Mouse (Mus musculus): ENCODE measurements at regions not wholly inside any gene's neighbourhood (a gene's known extent, or its start where the extent isn't known, plus 50 kb on each side); places are given as distances from the start of the nearest gene placed in this dataset.

DNA sequence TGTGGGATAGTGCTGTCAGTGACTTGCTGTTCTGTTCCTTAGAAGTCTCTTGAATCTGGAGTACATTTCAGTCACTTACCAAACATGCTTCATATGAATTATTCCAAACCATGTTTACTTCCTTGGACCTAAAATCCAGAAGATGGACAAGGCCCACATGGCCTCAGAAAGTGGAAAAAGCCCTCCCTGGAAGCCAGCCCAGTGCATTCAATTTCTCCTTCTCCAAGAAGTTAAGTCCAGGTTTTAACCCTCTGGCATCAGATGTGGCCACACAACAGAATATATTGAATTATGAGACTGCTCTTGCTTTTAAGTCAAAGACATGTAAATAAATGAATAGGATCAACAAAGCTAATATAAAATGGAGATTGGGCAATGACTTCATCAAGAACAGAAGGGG lies 2513.5 kb upstream of the Gm7489 start:
- no peak for ATAC-seq (ENCODE audit: low FRiP score)
- no peaks in the 10 kb centered on the region for H3K4me1 ChIP-seq (replicated peaks)
- no peaks in the 10 kb centered on the region for H3K27me3 ChIP-seq
- no peak overlapping the region for H3K27ac ChIP-seq
- no peak overlapping the region for H3K9ac ChIP-seq
- H3K9me3 ChIP-seq, result no peaks in the 10 kb centered on the region
- no peak overlapping the region for H3K4me3 ChIP-seq
- H3K4me2 ChIP-seq, result no peak overlapping the region
- no peaks in the 10 kb centered on the region for H3K36me3 ChIP-seq

- Histone ChIP-seq H3K4me1 (replicated peaks) (no peaks in the 10 kb centered on the region), H3K4me3 (no peak overlapping the region), H3K9ac (no peak overlapping the region), H3K27me3 (no peaks in the 10 kb centered on the region), H3K27ac (no peak overlapping the region), H3K9me3 (no peaks in the 10 kb centered on the region), H3K36me3 (no peaks in the 10 kb centered on the region), H3K4me2 (no peak overlapping the region)
- no peak for ATAC-seq (ENCODE audit: low FRiP score)
- 89% methylated on average over 2 of the region's 2 CpGs for WGBS
These were observed 2494.3 kb upstream of the Gm7489 start for GRCm38 (mm10) chr15:51390383-51390782.

GRCm38 (mm10) chr15:51391352-51391751 lies 2493.4 kb upstream of the Gm7489 start:
- Histone ChIP-seq H3K4me3 (no peak overlapping the region), H3K4me2 (no peak overlapping the region), H3K36me3 (no peaks in the 10 kb centered on the region), H3K27ac (no peak overlapping the region), H3K9ac (no peak overlapping the region), H3K4me1 (replicated peaks) (no peaks in the 10 kb centered on the region), H3K9me3 (no peaks in the 10 kb centered on the region), H3K27me3 (no peaks in the 10 kb centered on the region)
- no peak for ATAC-seq (ENCODE audit: low FRiP score)
- WGBS, result 91% methylated on average over 2 of the region's 2 CpGs

DNA sequence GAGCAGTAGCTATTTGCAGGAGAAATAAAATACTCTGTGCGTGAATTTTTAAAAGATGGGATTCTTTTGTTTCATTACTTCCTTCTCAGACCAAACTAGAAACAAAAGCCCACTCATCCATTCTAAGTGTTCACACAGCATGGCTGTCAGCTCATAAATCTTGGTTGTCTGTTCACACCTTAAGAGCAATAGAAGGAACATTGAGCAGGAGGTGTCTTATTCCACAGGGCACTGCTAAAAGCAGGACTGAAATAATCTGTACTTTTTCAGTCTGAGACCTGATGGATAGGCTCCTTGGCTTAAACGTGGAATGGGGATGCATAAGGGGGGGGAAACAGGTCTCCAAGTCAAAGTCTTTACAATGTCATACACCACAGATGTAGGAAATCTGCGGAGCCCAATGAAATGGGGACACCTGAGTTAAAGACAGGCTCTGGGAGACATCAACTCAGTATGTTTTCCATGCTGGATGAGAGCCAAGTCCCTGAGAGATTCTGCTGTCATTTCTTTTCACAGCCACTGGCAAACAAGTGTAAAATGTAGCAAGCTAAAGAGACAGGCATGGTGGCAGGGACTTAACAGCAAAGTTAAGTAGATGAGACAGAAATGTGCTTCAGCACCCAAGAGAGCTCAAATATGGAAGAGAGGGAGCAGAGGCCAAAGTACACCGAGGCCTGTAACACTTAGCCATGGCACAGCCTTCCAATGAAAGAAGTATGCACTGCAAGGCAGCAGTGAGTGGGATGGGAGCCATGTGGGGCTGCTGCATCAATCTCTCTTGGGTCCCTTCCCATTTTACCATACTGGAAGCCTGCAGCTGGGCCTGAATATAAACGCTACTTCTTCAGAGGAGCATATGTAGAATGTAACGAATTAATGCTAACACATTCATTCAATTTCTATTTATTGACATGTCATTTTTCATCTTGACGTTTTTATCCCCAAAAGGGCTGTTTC lies 2492.0 kb upstream of the Gm7489 start:
- no peaks in the 10 kb centered on the region for H3K4me1 ChIP-seq (replicated peaks)
- no peaks in the 10 kb centered on the region for H3K9me3 ChIP-seq
- H3K27ac ChIP-seq, result no peak overlapping the region
- H3K27me3 ChIP-seq, result no peaks in the 10 kb centered on the region
- no peak overlapping the region for H3K9ac ChIP-seq
- H3K4me2 ChIP-seq, result no peak overlapping the region
- no peak for ATAC-seq (ENCODE audit: low FRiP score)
- H3K4me3 ChIP-seq, result no peak overlapping the region
- no peaks in the 10 kb centered on the region for H3K36me3 ChIP-seq
- WGBS, result 60% methylated on average over 7 of the region's 7 CpGs

- Histone ChIP-seq H3K9ac (no peak overlapping the region), H3K9me3 (no peaks in the 10 kb centered on the region), H3K27ac (no peak overlapping the region), H3K4me2 (no peak overlapping the region), H3K4me1 (replicated peaks) (no peaks in the 10 kb centered on the region), H3K4me3 (no peak overlapping the region), H3K36me3 (no peaks in the 10 kb centered on the region), H3K27me3 (no peaks in the 10 kb centered on the region)
- no peak for ATAC-seq (ENCODE audit: low FRiP score)
- 72% methylated on average over 8 of the region's 8 CpGs for WGBS
These were observed 2488.7 kb upstream of the Gm7489 start for GRCm38 (mm10) chr15:51395961-51396360.

- no peak overlapping the region for H3K4me3 ChIP-seq
- no peak overlapping the region for H3K4me2 ChIP-seq
- ATAC-seq (ENCODE audit: low FRiP score), result no peak
- no peaks in the 10 kb centered on the region for H3K4me1 ChIP-seq (replicated peaks)
- no peak overlapping the region for H3K27ac ChIP-seq
- H3K27me3 ChIP-seq, result no peaks in the 10 kb centered on the region
- no peaks in the 10 kb centered on the region for H3K9me3 ChIP-seq
- 89% methylated on average over 3 of the region's 3 CpGs for WGBS
- H3K36me3 ChIP-seq, result no peaks in the 10 kb centered on the region
- no peak overlapping the region for H3K9ac ChIP-seq
These were observed 2481.1 kb upstream of the Gm7489 start for GRCm38 (mm10) chr15:51403581-51403980.

GRCm38 (mm10) chr15:51409791-51410308 lies 2474.9 kb upstream of the Gm7489 start:
- ATAC-seq (ENCODE audit: low FRiP score), result no peak
- H3K36me3 ChIP-seq, result no peaks in the 10 kb centered on the region
- 79% methylated on average over 6 of the region's 6 CpGs for WGBS
- no peak overlapping the region for H3K4me3 ChIP-seq
- no peaks in the 10 kb centered on the region for H3K4me1 ChIP-seq (replicated peaks)
- H3K9ac ChIP-seq, result no peak overlapping the region
- no peak overlapping the region for H3K27ac ChIP-seq
- H3K9me3 ChIP-seq, result no peaks in the 10 kb centered on the region
- H3K4me2 ChIP-seq, result no peak overlapping the region
- H3K27me3 ChIP-seq, result no peaks in the 10 kb centered on the region

DNA sequence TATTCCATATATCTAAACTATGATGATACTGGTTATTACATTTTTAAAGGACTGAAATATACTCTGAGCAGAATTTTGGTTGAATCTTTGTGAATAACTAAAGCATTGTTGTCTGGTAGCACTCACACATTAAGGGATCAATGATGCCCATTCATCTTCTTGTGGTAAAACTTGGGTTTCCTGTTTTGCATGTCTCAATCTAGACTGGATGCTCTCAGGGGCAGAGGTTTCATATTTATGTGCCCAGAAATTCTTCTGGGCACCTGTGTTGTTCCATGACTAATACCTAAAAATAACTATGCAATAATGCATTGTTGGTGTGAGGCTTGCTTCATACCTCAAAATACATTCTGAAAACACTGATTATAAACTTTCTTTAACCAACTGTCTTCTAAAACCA lies 2472.7 kb upstream of the Gm7489 start:
- Histone ChIP-seq H3K27me3 (no peaks in the 10 kb centered on the region), H3K4me1 (replicated peaks) (no peaks in the 10 kb centered on the region), H3K36me3 (no peaks in the 10 kb centered on the region), H3K4me3 (no peak overlapping the region), H3K9me3 (no peaks in the 10 kb centered on the region), H3K9ac (no peak overlapping the region), H3K27ac (no peak overlapping the region), H3K4me2 (no peak overlapping the region)
- no peak for ATAC-seq (ENCODE audit: low FRiP score)

DNA sequence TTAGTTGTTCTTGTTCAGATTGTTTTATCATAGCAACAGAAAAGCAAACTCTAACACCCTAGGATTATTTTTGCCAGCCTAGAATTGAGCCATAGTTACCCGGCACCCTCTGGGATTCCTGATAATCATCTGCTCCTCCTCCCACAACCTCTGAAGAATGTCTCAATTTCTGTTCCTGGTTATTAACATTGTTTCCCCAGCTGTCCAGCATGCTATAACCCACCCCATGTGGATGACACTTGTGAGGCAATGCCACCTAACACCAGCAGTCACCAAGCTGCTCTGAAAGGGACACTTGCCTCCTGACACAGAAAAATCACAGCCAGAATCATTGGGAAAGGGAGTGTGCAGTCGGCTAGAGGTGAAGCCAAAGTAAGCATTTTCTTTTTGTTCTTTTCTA lies 2442.1 kb upstream of the Gm7489 start:
- H3K9ac ChIP-seq, result no peak overlapping the region
- no peaks in the 10 kb centered on the region for H3K4me1 ChIP-seq (replicated peaks)
- H3K9me3 ChIP-seq, result no peaks in the 10 kb centered on the region

GRCm38 (mm10) chr15:51469895-51470294 lies 2414.8 kb upstream of the Gm7489 start:
- WGBS, result 85% methylated on average over 3 of the region's 3 CpGs
- H3K27ac ChIP-seq, result no peak overlapping the region
- no peak overlapping the region for H3K4me2 ChIP-seq
- no peak overlapping the region for H3K4me3 ChIP-seq
- no peak overlapping the region for H3K9ac ChIP-seq
- H3K4me1 ChIP-seq (replicated peaks), result no peaks in the 10 kb centered on the region
- H3K27me3 ChIP-seq, result no peaks in the 10 kb centered on the region
- H3K9me3 ChIP-seq, result no peaks in the 10 kb centered on the region
- no peaks in the 10 kb centered on the region for H3K36me3 ChIP-seq
- ATAC-seq (ENCODE audit: low FRiP score), result no peak

More for the DNA sequence above, 2442.1 kb upstream of the Gm7489 start:
- Histone ChIP-seq H3K4me2 (no peak overlapping the region), H3K4me3 (no peak overlapping the region), H3K36me3 (no peaks in the 10 kb centered on the region), H3K27ac (no peak overlapping the region), H3K27me3 (no peaks in the 10 kb centered on the region)
- 82% methylated on average over 2 of the region's 2 CpGs for WGBS
- ATAC-seq (ENCODE audit: low FRiP score), result no peak

- Histone ChIP-seq H3K36me3 (no peaks in the 10 kb centered on the region), H3K4me2 (no peak overlapping the region), H3K27ac (no peak overlapping the region), H3K4me1 (replicated peaks) (no peaks in the 10 kb centered on the region), H3K9ac (no peak overlapping the region), H3K27me3 (no peaks in the 10 kb centered on the region), H3K4me3 (no peak overlapping the region), H3K9me3 (no peaks in the 10 kb centered on the region)
- 79% methylated on average over 1 of the region's 1 CpGs for WGBS
- no peak for ATAC-seq (ENCODE audit: low FRiP score)
These were observed 2413.6 kb upstream of the Gm7489 start for GRCm38 (mm10) chr15:51471143-51471542.

DNA sequence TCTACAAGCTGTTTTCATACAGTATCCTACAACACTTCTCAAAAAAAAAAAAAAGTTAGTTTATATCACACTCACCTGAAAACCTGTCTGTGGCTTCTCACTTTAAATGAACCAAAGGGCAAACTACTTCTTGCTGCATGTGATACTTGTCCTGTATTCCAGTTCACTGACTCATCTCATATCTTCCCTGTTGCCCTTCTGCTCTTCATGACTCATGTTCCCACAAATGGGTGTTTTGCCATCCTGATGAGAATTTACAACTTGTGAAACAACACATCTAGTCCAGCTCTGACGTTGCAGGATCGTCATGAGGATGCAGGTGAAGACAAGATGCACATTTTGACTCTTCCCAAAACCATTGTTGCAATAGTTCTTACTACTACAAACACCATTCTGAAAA lies 2412.7 kb upstream of the Gm7489 start:
- no peaks in the 10 kb centered on the region for H3K36me3 ChIP-seq
- H3K27ac ChIP-seq, result no peak overlapping the region
- no peak overlapping the region for H3K4me2 ChIP-seq
- WGBS, result 84% methylated on average over 2 of the region's 2 CpGs
- H3K27me3 ChIP-seq, result no peaks in the 10 kb centered on the region
- no peak for ATAC-seq (ENCODE audit: low FRiP score)
- no peak overlapping the region for H3K9ac ChIP-seq
- H3K9me3 ChIP-seq, result no peaks in the 10 kb centered on the region
- H3K4me3 ChIP-seq, result no peak overlapping the region
- H3K4me1 ChIP-seq (replicated peaks), result no peaks in the 10 kb centered on the region

DNA sequence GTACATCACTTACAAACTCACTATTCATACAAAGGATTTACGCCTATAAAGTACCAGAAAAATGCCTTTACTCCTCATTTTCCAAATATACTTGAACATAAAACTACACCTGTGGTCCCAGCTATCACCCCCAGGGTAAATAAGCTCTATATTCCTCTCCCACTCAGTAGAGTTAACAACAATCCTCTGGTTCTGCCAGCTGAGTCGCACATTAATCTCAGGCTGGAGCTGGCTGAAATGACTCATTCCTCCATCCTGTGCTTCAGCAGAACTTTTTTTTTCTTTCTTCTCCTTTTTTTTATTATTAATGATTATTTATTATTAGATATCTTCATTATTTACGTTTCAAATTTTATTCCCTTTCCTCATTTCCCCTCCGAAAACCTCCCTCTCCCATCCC lies 2402.8 kb upstream of the Gm7489 start:
- no peaks in the 10 kb centered on the region for H3K9me3 ChIP-seq
- ATAC-seq (ENCODE audit: low FRiP score), result no peak

More for the DNA sequence above, 2402.8 kb upstream of the Gm7489 start:
- no peaks in the 10 kb centered on the region for H3K4me1 ChIP-seq (replicated peaks)
- no peak overlapping the region for H3K27ac ChIP-seq
- no peak overlapping the region for H3K4me2 ChIP-seq
- H3K9ac ChIP-seq, result no peak overlapping the region
- no peaks in the 10 kb centered on the region for H3K27me3 ChIP-seq
- H3K4me3 ChIP-seq, result no peak overlapping the region
- no peaks in the 10 kb centered on the region for H3K36me3 ChIP-seq
- 93% methylated on average over 4 of the region's 4 CpGs for WGBS
